Mouse (Mus musculus) urinary bladder, postnatal 10 days (tissue): Measurements from ENCODE around the gene Dennd1a.

Source experiments
- DNase-seq: peaks from one replicate; pipeline ENCODE4 v3.0.0; 2022; ENCODE audit warnings: low spot score

Dennd1a gene

DNA sequence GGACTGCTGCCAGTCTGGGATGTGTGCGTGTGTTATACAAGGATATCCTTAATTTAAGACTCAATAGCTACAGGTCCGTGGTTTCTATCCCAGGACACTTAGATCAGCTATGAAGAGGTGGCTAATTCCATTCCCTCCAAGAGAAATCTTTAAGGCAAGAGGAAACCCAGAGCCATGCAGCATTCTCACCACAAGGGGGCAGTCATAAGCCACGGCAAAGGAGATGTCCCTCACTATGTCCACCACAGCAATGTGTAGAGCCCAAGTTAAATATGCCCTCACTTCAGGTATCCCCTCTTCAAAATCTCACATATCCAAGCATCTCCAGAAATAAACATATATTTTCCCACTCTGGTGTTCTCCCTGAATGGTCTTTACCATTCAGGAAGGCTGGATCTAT lies 471.5 kb downstream of the Dennd1a start:
- no peak for DNase-seq

DNA sequence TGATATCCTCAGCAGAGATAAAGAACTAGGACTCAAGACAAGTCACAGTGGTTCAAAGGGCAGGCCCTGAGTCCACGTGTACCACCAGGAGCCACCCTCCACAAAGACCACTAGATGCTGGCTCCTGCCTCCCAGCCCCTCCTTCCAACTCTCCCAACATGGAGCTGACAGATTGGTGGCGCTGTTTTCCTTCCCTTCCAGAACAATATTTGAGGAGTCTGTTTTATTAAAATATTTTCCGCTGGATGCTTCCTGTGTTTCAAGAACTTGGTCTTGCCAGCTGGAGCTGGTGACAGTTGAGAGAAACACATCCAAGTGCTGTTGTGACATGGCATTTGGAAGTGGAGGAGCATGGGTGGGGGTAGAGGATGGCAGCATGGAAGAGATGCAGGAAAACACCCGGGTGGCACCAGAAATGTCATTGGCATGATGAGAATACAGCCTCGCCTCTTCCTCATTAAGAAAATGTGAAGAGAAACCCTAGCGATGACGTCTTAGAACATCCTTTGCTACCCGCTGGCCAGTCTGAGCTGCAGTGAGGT lies 472.3 kb downstream of the Dennd1a start:
- DNase-seq, result no peak

- no peak for DNase-seq
These were observed 474.8 kb downstream of the Dennd1a start for GRCm38 (mm10) chr2:37812401-37812800.

DNA sequence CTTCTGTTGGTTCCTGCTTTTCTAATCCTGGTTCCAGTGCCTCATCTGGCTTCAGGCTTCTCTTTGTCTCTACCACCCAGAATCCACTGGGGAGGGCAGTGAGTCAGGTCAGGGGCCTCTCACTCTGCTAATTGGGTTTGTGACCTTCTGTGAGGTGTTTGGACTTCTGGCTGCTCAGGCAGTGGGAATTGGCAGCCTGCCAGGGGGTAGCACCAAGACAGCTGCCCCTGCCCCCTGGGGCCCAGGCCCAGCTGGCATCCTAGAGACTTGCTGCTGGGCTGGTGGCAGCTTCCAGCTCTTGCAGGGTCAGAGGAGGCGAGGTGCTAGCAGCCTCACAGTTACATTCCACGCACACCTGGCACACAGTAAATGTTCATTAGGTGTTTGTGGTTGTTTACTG lies 475.5 kb downstream of the Dennd1a start:
- DNase-seq, result no peak

GRCm38 (mm10) chr2:37802610-37803212 lies 484.5 kb downstream of the Dennd1a start:
- DNase-seq, result no peak

- DNase-seq, result no peak
These were observed 485.5 kb downstream of the Dennd1a start for GRCm38 (mm10) chr2:37801687-37802086.

- DNase-seq, result no peak
These were observed 488.1 kb downstream of the Dennd1a start for GRCm38 (mm10) chr2:37799137-37799536.

- no peak for DNase-seq
These were observed 490.1 kb downstream of the Dennd1a start for GRCm38 (mm10) chr2:37797046-37797445.

GRCm38 (mm10) chr2:37796021-37796420 lies 491.2 kb downstream of the Dennd1a start:
- DNase-seq, result no peak

GRCm38 (mm10) chr2:37791340-37791739 lies 495.9 kb downstream of the Dennd1a start:
- no peak for DNase-seq

- no peak for DNase-seq
These were observed 496.5 kb downstream of the Dennd1a start for GRCm38 (mm10) chr2:37790738-37791137.

DNA sequence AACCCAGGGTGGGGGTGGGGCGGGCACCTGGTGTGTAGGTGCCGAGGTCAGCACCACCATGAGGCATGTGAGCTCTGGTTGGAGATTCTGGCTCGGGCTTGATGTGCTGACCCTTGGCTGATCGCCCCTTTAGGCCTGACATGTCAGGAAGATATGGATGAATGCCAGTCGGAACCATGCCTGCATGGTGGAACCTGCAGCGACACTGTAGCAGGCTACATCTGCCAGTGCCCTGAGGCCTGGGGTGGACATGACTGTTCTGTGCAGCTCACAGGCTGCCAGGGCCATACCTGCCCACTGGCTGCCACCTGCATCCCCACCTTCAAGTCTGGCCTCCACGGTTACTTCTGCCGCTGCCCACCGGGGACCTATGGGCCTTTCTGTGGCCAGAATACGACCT lies 497.2 kb downstream of the Dennd1a start:
- no peak for DNase-seq

GRCm38 (mm10) chr2:37789029-37789428 lies 498.2 kb downstream of the Dennd1a start:
- no peak for DNase-seq

DNA sequence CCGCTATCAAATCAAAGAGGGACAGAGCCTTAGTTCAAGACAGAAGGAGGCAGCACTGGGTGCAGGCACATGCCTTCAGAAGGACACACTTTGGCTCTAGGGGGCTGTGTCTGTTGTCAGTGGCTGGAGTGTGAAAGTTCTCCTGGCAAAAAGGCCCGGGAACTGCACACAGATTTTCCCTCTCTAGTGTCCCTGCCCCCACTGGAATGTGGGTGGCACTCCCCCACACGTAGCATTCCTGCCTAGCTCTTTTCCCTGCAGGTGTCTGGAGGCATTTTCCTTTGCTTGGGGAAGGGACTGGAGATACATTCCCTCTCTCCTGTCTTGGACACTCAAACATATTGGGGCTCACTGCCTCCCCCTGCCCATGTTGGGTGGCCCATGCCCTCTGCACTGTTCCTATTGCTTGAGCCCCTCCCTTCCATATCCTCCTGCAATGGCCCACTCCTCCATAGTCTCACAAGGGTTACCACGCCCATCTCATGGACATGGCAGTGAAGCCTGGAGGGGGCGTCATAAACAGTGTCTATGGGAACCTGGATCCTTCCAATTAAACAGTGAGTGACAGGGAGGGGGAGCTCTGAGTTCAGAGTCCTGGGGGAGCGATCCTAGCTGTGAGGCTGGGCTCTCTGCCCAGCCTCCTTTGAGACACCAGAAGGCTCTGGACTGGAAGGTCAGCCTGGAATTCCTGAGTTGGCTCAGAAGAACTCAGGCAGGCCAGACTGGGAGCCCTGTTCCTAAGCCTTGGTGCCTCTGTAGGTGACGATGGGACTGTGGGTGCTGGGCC lies 498.8 kb downstream of the Dennd1a start:
- DNase-seq, result no peak

DNA sequence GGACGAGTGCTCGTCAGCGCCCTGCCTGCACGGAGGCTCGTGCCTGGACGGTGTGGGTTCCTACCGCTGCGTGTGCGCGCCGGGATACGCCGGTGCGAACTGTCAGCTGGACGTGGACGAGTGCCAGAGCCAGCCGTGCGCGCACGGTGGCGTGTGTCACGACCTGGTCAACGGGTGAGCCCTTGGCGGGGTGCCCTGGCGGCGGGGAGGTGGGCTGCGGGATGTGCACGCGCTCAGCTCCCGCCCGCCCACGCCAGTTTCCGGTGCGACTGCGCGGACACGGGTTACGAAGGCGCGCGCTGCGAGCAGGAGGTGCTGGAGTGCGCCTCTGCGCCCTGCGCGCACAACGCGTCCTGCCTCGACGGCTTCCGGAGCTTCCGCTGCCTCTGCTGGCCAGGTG lies 500.7 kb downstream of the Dennd1a start:
- DNase-seq, result no peak

DNA sequence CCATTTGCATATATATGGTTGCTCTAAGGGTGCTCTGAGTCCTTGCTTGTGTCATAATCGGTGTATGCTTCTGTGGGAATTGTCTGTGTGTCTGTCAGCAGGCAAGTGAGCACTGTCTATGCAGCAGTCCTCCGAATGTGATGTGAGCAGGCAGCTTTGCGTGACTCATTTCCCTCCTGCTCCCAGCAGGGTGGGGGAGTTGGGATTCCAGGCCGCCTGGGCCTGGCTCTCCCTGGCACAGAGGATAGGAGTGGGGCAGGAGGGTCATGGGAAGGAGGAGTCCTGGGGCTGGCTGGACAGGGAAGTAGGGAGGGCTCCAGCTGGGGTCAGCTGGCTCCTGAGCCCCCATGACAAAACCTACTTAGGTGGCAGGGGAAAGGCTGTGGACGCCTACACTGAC lies 502.7 kb downstream of the Dennd1a start:
- DNase-seq, result no peak

GRCm38 (mm10) chr2:37782002-37782401 lies 505.2 kb downstream of the Dennd1a start:
- no peak for DNase-seq

GRCm38 (mm10) chr2:37781421-37781820 lies 505.8 kb downstream of the Dennd1a start:
- no peak for DNase-seq

GRCm38 (mm10) chr2:37780270-37780929 lies 506.8 kb downstream of the Dennd1a start:
- DNase-seq, result no peak

- DNase-seq, result no peak
These were observed 509.1 kb downstream of the Dennd1a start for GRCm38 (mm10) chr2:37777958-37778720.

- DNase-seq, result no peak
These were observed 510.4 kb downstream of the Dennd1a start for GRCm38 (mm10) chr2:37776611-37777411.
